Mouse (Mus musculus) CH12.LX (cell line): ENCODE results near the gene Mvk. TPM values are rescaled to one million over a fixed set of nuclear protein-coding genes. Genes with fewer than 3 reads are reported as not detected.

Experiments
- DNase-seq: peaks from one replicate; pipeline ENCODE4 v3.0.0-alpha.2; 2013; ENCODE audit errors: extremely low read depth
- H3K27ac ChIP-seq: 2 replicates; pipeline ENCODE4 v1.5.1; 2012; ENCODE audit warnings: low read depth, mild to moderate bottlenecking, control low read depth, moderate library complexity; ENCODE audit not compliant: insufficient read depth
- H3K27me3 ChIP-seq: replicated peaks from 2 replicates; pipeline ENCODE3; 2012; ENCODE audit warnings: inconsistent platforms
- H3K36me3 ChIP-seq, 2 experiments: replicated peaks in 1 of 2; 2 replicates each; pipeline versions ENCODE3 to v1.6.1; 2012; ENCODE audit warnings: inconsistent platforms in 1 of 2, low read length in 1 of 2, mild to moderate bottlenecking in 1 of 2, mixed read lengths in 1 of 2, moderate library complexity in 1 of 2; ENCODE audit not compliant: control insufficient read depth in 1 of 2, insufficient read depth in 1 of 2
- H3K4me1 ChIP-seq, 2 experiments: 2 replicates each; pipeline ENCODE4 v1.6.1; 2012; ENCODE audit warnings: inconsistent platforms in 1 of 2, moderate library complexity in 1 of 2; ENCODE audit not compliant: insufficient read depth in 2 of 2, control insufficient read depth in 1 of 2
- H3K4me2 ChIP-seq: 2 replicates; pipeline ENCODE4 v1.6.1; 2012; ENCODE audit warnings: low read depth, mild to moderate bottlenecking, control low read depth; ENCODE audit not compliant: poor library complexity, insufficient read depth, severe bottlenecking
- H3K4me3 ChIP-seq, 3 experiments: fragments of 150-350 bp in 1 of 3; sonication (generic) in 1 of 3; replicated peaks in 1 of 3; 2 replicates each; pipeline versions ENCODE3 to v1.5.1; 2011 to 2012; ENCODE audit warnings: low read depth in 2 of 3, low read length in 2 of 3, mild to moderate bottlenecking in 2 of 3, moderate library complexity in 2 of 3, control low read depth in 1 of 3, improper control_type of control experiment in 1 of 3, inconsistent platforms in 1 of 3, mixed read lengths in 1 of 3; ENCODE audit not compliant: poor library complexity in 1 of 3
- H3K79me2 ChIP-seq: replicated peaks from 2 replicates; pipeline ENCODE4 v1.6.1; 2012; ENCODE audit warnings: mild to moderate bottlenecking, moderate library complexity; ENCODE audit not compliant: control insufficient read depth, poor library complexity, insufficient read depth, severe bottlenecking; ENCODE audit errors: extremely low read depth
- H3K9ac ChIP-seq: 2 replicates; pipeline ENCODE4 v1.6.1; 2012; ENCODE audit warnings: low read depth, mild to moderate bottlenecking, control low read depth, moderate library complexity; ENCODE audit not compliant: insufficient read depth
- H3K9me3 ChIP-seq: replicated peaks from 2 replicates; pipeline ENCODE3; 2012; ENCODE audit warnings: low read length, inconsistent platforms, mixed read lengths
- BHLHE40 ChIP-seq: IDR thresholded peaks from 2 replicates; pipeline ENCODE4 v1.6.1; 2011; ENCODE audit warnings: mild to moderate bottlenecking, low read depth, low read length, improper control_type of control experiment
- CHD2 ChIP-seq: IDR thresholded peaks from 2 replicates; pipeline ENCODE4 v1.6.1; 2011; ENCODE audit warnings: low read length, improper control_type of control experiment
- CTCF ChIP-seq, 2 experiments: IDR thresholded peaks in 1 of 2; conservative IDR thresholded peaks in 1 of 2; 2 replicates each; pipeline ENCODE4 v1.5.1; 2011 to 2012; ENCODE audit warnings: low read depth in 2 of 2, low read length in 2 of 2, improper control_type of control experiment in 1 of 2, inconsistent platforms in 1 of 2, mild to moderate bottlenecking in 1 of 2, moderate library complexity in 1 of 2
- E2F4 ChIP-seq: IDR thresholded peaks from 2 replicates; pipeline ENCODE4 v1.6.1; 2011; ENCODE audit warnings: low read depth, low read length, improper control_type of control experiment; ENCODE audit not compliant: insufficient replicate concordance
- ETS1 ChIP-seq: conservative IDR thresholded peaks from 2 replicates; pipeline ENCODE4 v1.6.1; 2012; ENCODE audit warnings: low read depth, mild to moderate bottlenecking, inconsistent platforms, low read length, improper control_type of control experiment, moderate library complexity
- HCFC1 ChIP-seq: IDR thresholded peaks from 2 replicates; pipeline ENCODE4 v1.6.1; 2012; ENCODE audit warnings: low read depth, mild to moderate bottlenecking, inconsistent platforms, low read length, improper control_type of control experiment
- IRF4 ChIP-seq: IDR thresholded peaks from 2 replicates; pipeline ENCODE4 v1.6.1; 2014; ENCODE audit warnings: low read depth, mild to moderate bottlenecking, inconsistent platforms, low read length, improper control_type of control experiment
- JUN ChIP-seq: IDR thresholded peaks from 2 replicates; pipeline ENCODE4 v1.6.1; 2011; ENCODE audit warnings: low read depth, mild to moderate bottlenecking, low read length, improper control_type of control experiment, moderate library complexity; ENCODE audit not compliant: insufficient read depth
- MAX ChIP-seq: IDR thresholded peaks from 2 replicates; pipeline ENCODE4 v1.6.1; 2011; ENCODE audit warnings: low read length, improper control_type of control experiment
- MAZ ChIP-seq: IDR thresholded peaks from 2 replicates; pipeline ENCODE4 v1.6.1; 2012; ENCODE audit warnings: low read depth, mild to moderate bottlenecking, inconsistent platforms, low read length, improper control_type of control experiment, moderate library complexity
- MEF2A ChIP-seq: IDR thresholded peaks from 2 replicates; pipeline ENCODE4 v1.6.1; 2014; ENCODE audit warnings: low read depth, mild to moderate bottlenecking, inconsistent platforms, low read length, improper control_type of control experiment, borderline replicate concordance
- MXI1 ChIP-seq: IDR thresholded peaks from 2 replicates; pipeline ENCODE4 v1.6.1; 2011; ENCODE audit warnings: mild to moderate bottlenecking, low read depth, low read length, improper control_type of control experiment
- MYC ChIP-seq: IDR thresholded peaks from 2 replicates; pipeline ENCODE4 v1.6.1; 2011; ENCODE audit warnings: low read depth, mild to moderate bottlenecking, improper control_type of control experiment, low read length
- PAX5 ChIP-seq: IDR thresholded peaks from 2 replicates; pipeline ENCODE4 v1.6.1; 2012; ENCODE audit warnings: low read length, inconsistent platforms, mixed read lengths
- POLR2AphosphoS2 ChIP-seq: IDR thresholded peaks from 2 replicates; pipeline ENCODE4 v1.6.1; 2011; ENCODE audit warnings: low read depth, low read length, improper control_type of control experiment
- SIN3A ChIP-seq: IDR thresholded peaks from 2 replicates; pipeline ENCODE4 v1.6.1; 2012; ENCODE audit warnings: low read length, improper control_type of control experiment, inconsistent platforms
- USF1 ChIP-seq: IDR thresholded peaks from 2 replicates; pipeline ENCODE4 v1.6.1; 2014; ENCODE audit warnings: low read depth, mild to moderate bottlenecking, inconsistent platforms, low read length, improper control_type of control experiment
- ZKSCAN1 ChIP-seq: IDR thresholded peaks from 2 replicates; pipeline ENCODE4 v1.6.1; 2012; ENCODE audit warnings: low read depth, inconsistent platforms, low read length, improper control_type of control experiment, borderline replicate concordance
- ZNF384 ChIP-seq: IDR thresholded peaks from 2 replicates; pipeline ENCODE4 v1.6.1; 2012; ENCODE audit warnings: low read depth, low read length, improper control_type of control experiment, inconsistent platforms
- dilution Hi-C: fragments of 300-500 bp; cut with MboI; formaldehyde crosslinking; loops from 2 replicates; pipeline ENCODE4 v1.14.3; 2020; ENCODE audit warnings: low sequenced_read_pairs; ENCODE audit not compliant: extremely low pct_unique_long_range_greater_than_20kb, extremely low pct_ligation_motif_present
- in situ Hi-C: fragments of 300-500 bp; cut with MboI; formaldehyde crosslinking; loops from 3 replicates; pipeline ENCODE4 v1.14.3; 2019; ENCODE audit warnings: low sequenced_read_pairs, low pct_ligation_motif_present, low pct_unique_long_range_greater_than_20kb, mixed read lengths
- polyA plus RNA-seq: library from polyadenylated mRNA; unstranded; fragments of >175 nt; gene quantifications from 2 replicates; pipeline ENCODE4 v1.2.1, GENCODE M21; 2012; ENCODE audit warnings: low read depth; ENCODE audit not compliant: insufficient read length
- total RNA-seq, 2 experiments: library from RNA; depleted of rRNA; stranded (reverse); fragments of 300-350 nt in 1 of 2; fragments of >200 nt in 1 of 2; gene quantifications; 2 replicates each; pipeline ENCODE4 v1.2.3; 2012 to 2014

Mvk gene
- total and polyA plus RNA-seq, 3 experiments: 21.0 to 27.9 (median 24.2) TPM

DNA sequence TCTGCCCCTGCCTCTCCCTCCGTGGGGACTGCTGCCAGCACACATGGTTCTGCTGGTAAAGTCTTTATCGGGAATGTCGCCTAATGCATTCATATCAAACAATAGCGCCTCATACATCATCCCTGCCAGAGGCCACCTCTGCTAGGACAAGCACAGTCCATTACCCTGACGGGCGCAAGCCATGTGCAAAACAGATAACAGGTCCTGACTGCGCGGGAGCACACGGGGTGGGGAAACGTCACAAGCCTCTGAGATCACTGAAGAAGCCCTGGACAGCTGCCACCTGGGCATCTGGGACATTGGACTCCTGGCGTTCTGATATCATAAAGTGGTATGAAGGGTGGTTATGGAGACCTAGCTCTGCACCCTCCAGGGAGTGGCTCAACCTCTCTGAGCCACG, 63.3 kb downstream of the Mvk start:
- peaks cover 0 to 9% of the 10 kb centered on the region in 2 experiments; a peak in 2 of 4 replicates for H3K4me1 ChIP-seq
- H3K27ac ChIP-seq: no peak overlapping the region
- H3K9me3 ChIP-seq: no peaks in the 10 kb centered on the region
- H3K36me3 ChIP-seq: no peaks in the 10 kb centered on the region
- DNase-seq: no peak
- no peaks in the 10 kb centered on the region for H3K79me2 ChIP-seq
- in situ Hi-C loops (no loop called here), dilution Hi-C loops (no loop called here)
- H3K4me2 ChIP-seq: no peak overlapping the region
- peaks cover 79% of the 10 kb centered on the region for H3K27me3 ChIP-seq
- no peak overlapping the region for H3K4me3 ChIP-seq
- H3K9ac ChIP-seq: no peak overlapping the region
- TF ChIP-seq E2F4: no peak
- TF ChIP-seq MAZ: no peak
- no peak for TF ChIP-seq SIN3A
- TF ChIP-seq, all 38 proteins: peak for 0

DNA sequence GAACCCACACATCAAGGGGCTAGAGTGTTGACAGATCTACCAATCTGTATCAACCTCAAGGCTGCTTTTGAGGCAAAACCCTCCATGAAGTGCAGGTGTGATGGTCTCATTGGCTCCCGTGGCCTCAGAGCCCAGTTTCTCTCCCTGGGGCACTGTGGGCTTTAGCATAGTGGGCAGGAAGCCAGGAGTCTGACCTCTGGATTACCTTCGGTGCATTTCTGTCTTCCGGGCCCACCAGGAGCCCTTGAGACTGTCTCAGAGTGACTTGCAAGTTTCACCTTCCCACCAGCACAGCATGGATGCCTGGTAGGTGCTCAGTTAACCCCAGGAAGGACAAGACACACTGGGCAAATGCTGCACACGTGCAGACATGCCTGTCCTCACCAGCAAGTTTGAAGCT, 63.9 kb downstream of the Mvk start:
- H3K27ac ChIP-seq: no peak overlapping the region
- no peaks in the 10 kb centered on the region for H3K36me3 ChIP-seq
- no peak for TF ChIP-seq JUN
- TF ChIP-seq BHLHE40: no peak
- no peak for TF ChIP-seq USF1
- no peak for TF ChIP-seq ZKSCAN1
- no peak for TF ChIP-seq POLR2AphosphoS2
- TF ChIP-seq MYC: no peak
- TF ChIP-seq ZNF384: no peak
- no peak for TF ChIP-seq PAX5
- TF ChIP-seq HCFC1: no peak
- TF ChIP-seq SIN3A: no peak
- no peak for TF ChIP-seq MXI1
- TF ChIP-seq ETS1: no peak
- H3K9ac ChIP-seq: no peak overlapping the region
- no peak overlapping the region for H3K4me3 ChIP-seq
- H3K4me2 ChIP-seq: no peak overlapping the region
- in situ Hi-C loops: no loop called here
- DNase-seq: no peak
- H3K9me3 ChIP-seq: no peaks in the 10 kb centered on the region
- no peaks in the 10 kb centered on the region for H3K79me2 ChIP-seq
- H3K27me3 ChIP-seq: peaks cover 81% of the 10 kb centered on the region
- dilution Hi-C loops: no loop called here
- peaks cover 2 to 12% of the 10 kb centered on the region in 2 experiments; a peak in 2 of 4 replicates for H3K4me1 ChIP-seq

DNA sequence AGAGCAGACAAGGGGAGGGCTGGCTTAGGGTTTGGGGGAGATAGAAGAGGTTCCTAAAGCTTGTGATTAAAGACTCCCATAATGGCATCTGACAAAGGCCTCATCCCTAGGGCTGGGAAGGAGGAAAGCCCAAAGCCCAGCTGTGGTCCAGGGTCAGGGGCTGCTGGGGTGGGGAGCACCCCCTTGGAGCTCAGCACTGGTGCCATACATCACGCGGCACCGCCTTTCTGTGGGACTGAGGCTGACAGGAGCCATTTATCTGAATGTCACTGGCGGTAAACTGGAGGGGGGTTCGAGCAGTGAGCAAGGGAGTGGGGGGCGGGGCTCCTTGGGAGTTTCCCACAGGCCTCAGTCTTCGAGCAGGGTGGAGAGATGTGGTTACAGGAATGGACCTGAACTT, 65.4 kb downstream of the Mvk start:
- in situ Hi-C loops (no loop called here), dilution Hi-C loops (no loop called here)
- no peak overlapping the region for H3K4me3 ChIP-seq
- H3K4me2 ChIP-seq: no peak overlapping the region
- H3K4me1 ChIP-seq: peaks cover 2 to 12% of the 10 kb centered on the region in 2 experiments; a peak in 2 of 4 replicates
- no peaks in the 10 kb centered on the region for H3K9me3 ChIP-seq
- no peak overlapping the region for H3K27ac ChIP-seq
- TF ChIP-seq CTCF (conservative IDR thresholded peaks at IDR 0.05 in 1 of 2, IDR thresholded peaks at IDR 0.05 in 1 of 2; ENCODE audit: low read depth in 2 of 2, low read length in 2 of 2): no peak
- no peak for TF ChIP-seq MAX
- TF ChIP-seq MYC: no peak
- TF ChIP-seq IRF4: no peak
- TF ChIP-seq MEF2A: no peak
- no peak for TF ChIP-seq BHLHE40
- TF ChIP-seq CHD2: no peak
- H3K36me3 ChIP-seq: no peaks in the 10 kb centered on the region
- DNase-seq: no peak
- no peaks in the 10 kb centered on the region for H3K79me2 ChIP-seq
- H3K27me3 ChIP-seq: peaks cover 87% of the 10 kb centered on the region
- no peak overlapping the region for H3K9ac ChIP-seq
